Mouse (Mus musculus) monocyte, adult 59 days (primary cell): ENCODE measurements around the gene Fsip2. TPM values are rescaled to one million over a fixed set of nuclear protein-coding genes. Genes with fewer than 3 reads are reported as not detected.

Experiments
- total RNA-seq, 2 experiments: library from RNA; stranded (reverse); gene quantifications; one replicate each; pipeline ENCODE4 v1.2.4; 2023

The Fsip2 gene
- total RNA-seq = not detected

DNA sequence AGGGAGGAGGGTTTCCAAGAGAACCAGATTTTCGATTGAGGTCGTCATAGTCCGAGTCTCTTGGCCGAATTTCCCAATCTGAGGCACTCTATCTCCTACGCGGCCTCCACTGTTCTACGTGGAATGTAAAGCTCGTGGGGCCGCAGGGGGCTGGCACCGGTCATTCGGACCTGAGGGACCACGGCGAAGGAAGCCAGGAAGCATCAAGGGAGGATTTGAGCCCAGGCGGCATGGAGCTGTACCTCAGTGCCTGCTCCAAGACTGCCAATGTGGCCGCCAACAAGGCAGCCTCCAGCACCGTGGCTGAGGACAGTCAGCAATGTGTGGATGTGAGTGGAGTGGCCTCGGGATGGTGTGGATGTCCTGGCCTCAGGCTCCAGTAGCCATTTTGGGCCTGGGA, at the start of gene Fsip2:
Gene Fsip2, plus strand, starts transcription at position 163 of the 400 bp plus-strand sequence.

